Mouse (Mus musculus) olfactory bulb, adult 2 months (tissue): ENCODE results near the gene Tysnd1. TPM values are rescaled to one million over a fixed set of nuclear protein-coding genes. Genes with fewer than 3 reads are reported as not detected.

Experiments
- H3K27ac ChIP-seq: fragments of 200-500 bp; 2 replicates; pipeline ENCODE4 v1.5.1; 2012; ENCODE audit warnings: low read depth, low read length; ENCODE audit not compliant: insufficient read depth
- H3K4me1 ChIP-seq: fragments of 200-500 bp; 2 replicates; pipeline ENCODE4 v1.6.1; 2012; ENCODE audit warnings: low read length; ENCODE audit not compliant: control insufficient read depth, insufficient read depth
- H3K4me3 ChIP-seq: fragments of 200-500 bp; 2 replicates; pipeline ENCODE4 v1.5.1; 2012; ENCODE audit warnings: mild to moderate bottlenecking, low read depth, low read length, moderate library complexity; ENCODE audit not compliant: insufficient read depth
- CTCF ChIP-seq: fragments of 200-500 bp; IDR thresholded peaks from 2 replicates; pipeline ENCODE4 v1.5.1; 2012; ENCODE audit warnings: low read depth, mild to moderate bottlenecking, low read length, moderate library complexity; ENCODE audit not compliant: insufficient read depth
- POLR2A ChIP-seq: fragments of 200-500 bp; IDR thresholded peaks from 2 replicates; pipeline ENCODE4 v1.6.1; 2012; ENCODE audit warnings: mild to moderate bottlenecking, low read depth, low read length, moderate library complexity; ENCODE audit not compliant: insufficient read depth
- WGBS: fragments of 180-500 bp; shearing (Covaris S2); methylation state at CpG from one replicate; pipeline ENCODE4 v1.1.7; 2018; 5-methylcytosine and 5-hydroxymethylcytosine counted together
- polyA plus RNA-seq: library from polyadenylated mRNA; stranded (reverse); fragments of >200 nt; gene quantifications from 2 replicates; pipeline ENCODE4 v1.2.4, GENCODE M21; 2012; ENCODE audit warnings: low replicate concordance; ENCODE audit not compliant: missing spikeins, insufficient read depth, insufficient read length

Gene Tysnd1
- polyA plus RNA-seq, 1 experiment, result not detected

- Histone ChIP-seq H3K27ac (no peak overlapping the region), H3K4me3 (no peak overlapping the region), H3K4me1 (peaks cover 9% of the 10 kb centered on the region)
- WGBS, result 89% methylated on average over 18 of the region's 18 CpGs
- TF ChIP-seq POLR2A (no peak), CTCF (no peak)
Measured at GRCm38 (mm10) chr10:61656928-61657882, 38.1 kb upstream of the Tysnd1 start.

GRCm38 (mm10) chr10:61657985-61658384 lies 37.3 kb upstream of the Tysnd1 start:
- WGBS, result 22% methylated on average over 4 of the region's 4 CpGs
- TF ChIP-seq CTCF, result no peak
- TF ChIP-seq POLR2A, result no peak
- no peak overlapping the region for H3K27ac ChIP-seq

GRCm38 (mm10) chr10:61661887-61662286 lies 33.4 kb upstream of the Tysnd1 start:
- H3K27ac ChIP-seq, result peak overlapping the region; percentile 92
- TF ChIP-seq POLR2A (no peak), CTCF (no peak)
- H3K4me3 ChIP-seq, result no peak overlapping the region
- peaks cover 20% of the 10 kb centered on the region for H3K4me1 ChIP-seq
- WGBS, result 22% methylated on average over 8 of the region's 8 CpGs

More at GRCm38 (mm10) chr10:61657985-61658384, 37.3 kb upstream of the Tysnd1 start:
- Histone ChIP-seq H3K4me3 (no peak overlapping the region), H3K4me1 (peaks cover 17% of the 10 kb centered on the region)

- TF ChIP-seq POLR2A, result no peak
- TF ChIP-seq CTCF, result no peak
- peaks cover 20% of the 10 kb centered on the region for H3K4me1 ChIP-seq
- no peak overlapping the region for H3K4me3 ChIP-seq
- WGBS, result 17% methylated on average over 10 of the region's 10 CpGs
- H3K27ac ChIP-seq, result peak overlapping the region; percentile 87
Measured at GRCm38 (mm10) chr10:61662391-61662988, 32.8 kb upstream of the Tysnd1 start.

- 96% methylated on average over 10 of the region's 10 CpGs for WGBS
- Histone ChIP-seq H3K4me3 (no peak overlapping the region), H3K4me1 (peaks cover 20% of the 10 kb centered on the region), H3K27ac (no peak overlapping the region)
- no peak for TF ChIP-seq POLR2A
- no peak for TF ChIP-seq CTCF
Measured at GRCm38 (mm10) chr10:61665111-61665510, 30.2 kb upstream of the Tysnd1 start.

GRCm38 (mm10) chr10:61665651-61666050 lies 29.7 kb upstream of the Tysnd1 start:
- TF ChIP-seq CTCF (no peak), POLR2A (no peak)
- 98% methylated on average over 3 of the region's 3 CpGs for WGBS

GRCm38 (mm10) chr10:61669289-61669688 lies 26.0 kb upstream of the Tysnd1 start:
- WGBS, result 33% methylated on average over 7 of the region's 7 CpGs
- no peak overlapping the region for H3K27ac ChIP-seq
- TF ChIP-seq CTCF, result no peak
- TF ChIP-seq POLR2A, result no peak
- no peak overlapping the region for H3K4me3 ChIP-seq
- no peaks in the 10 kb centered on the region for H3K4me1 ChIP-seq

More at GRCm38 (mm10) chr10:61665651-61666050, 29.7 kb upstream of the Tysnd1 start:
- Histone ChIP-seq H3K4me3 (no peak overlapping the region), H3K27ac (no peak overlapping the region), H3K4me1 (peaks cover 18% of the 10 kb centered on the region)

GRCm38 (mm10) chr10:61669896-61670295 lies 25.4 kb upstream of the Tysnd1 start:
- TF ChIP-seq CTCF (no peak), POLR2A (no peak)
- H3K4me3 ChIP-seq, result no peak overlapping the region
- no peak overlapping the region for H3K27ac ChIP-seq
- H3K4me1 ChIP-seq, result no peaks in the 10 kb centered on the region

- TF ChIP-seq POLR2A, result no peak
- no peak for TF ChIP-seq CTCF
- 85% methylated on average over 3 of the region's 3 CpGs for WGBS
- H3K4me3 ChIP-seq, result no peak overlapping the region
- no peak overlapping the region for H3K27ac ChIP-seq
- H3K4me1 ChIP-seq, result no peaks in the 10 kb centered on the region
Measured at GRCm38 (mm10) chr10:61670758-61671157, 24.6 kb upstream of the Tysnd1 start.
